Mouse (Mus musculus) CH12.LX (cell line): Measurements from ENCODE around the gene Adamts6. TPM values are rescaled to one million over a fixed set of nuclear protein-coding genes. Genes with fewer than 3 reads are reported as not detected.

ENCODE experiments used
- DNase-seq: peaks from one replicate; pipeline ENCODE4 v3.0.0-alpha.2; 2013; ENCODE audit errors: extremely low read depth
- H3K27ac ChIP-seq: 2 replicates; pipeline ENCODE4 v1.5.1; 2012; ENCODE audit warnings: low read depth, mild to moderate bottlenecking, control low read depth, moderate library complexity; ENCODE audit not compliant: insufficient read depth
- H3K27me3 ChIP-seq: replicated peaks from 2 replicates; pipeline ENCODE3; 2012; ENCODE audit warnings: inconsistent platforms
- H3K36me3 ChIP-seq, 2 experiments: replicated peaks in 1 of 2; 2 replicates each; pipeline versions ENCODE3 to v1.6.1; 2012; ENCODE audit warnings: inconsistent platforms in 1 of 2, low read length in 1 of 2, mild to moderate bottlenecking in 1 of 2, mixed read lengths in 1 of 2, moderate library complexity in 1 of 2; ENCODE audit not compliant: control insufficient read depth in 1 of 2, insufficient read depth in 1 of 2
- H3K4me1 ChIP-seq, 2 experiments: 2 replicates each; pipeline ENCODE4 v1.6.1; 2012; ENCODE audit warnings: inconsistent platforms in 1 of 2, moderate library complexity in 1 of 2; ENCODE audit not compliant: insufficient read depth in 2 of 2, control insufficient read depth in 1 of 2
- H3K4me2 ChIP-seq: 2 replicates; pipeline ENCODE4 v1.6.1; 2012; ENCODE audit warnings: low read depth, mild to moderate bottlenecking, control low read depth; ENCODE audit not compliant: poor library complexity, insufficient read depth, severe bottlenecking
- H3K4me3 ChIP-seq, 3 experiments: fragments of 150-350 bp in 1 of 3; sonication (generic) in 1 of 3; replicated peaks in 1 of 3; 2 replicates each; pipeline versions ENCODE3 to v1.5.1; 2011 to 2012; ENCODE audit warnings: low read depth in 2 of 3, low read length in 2 of 3, mild to moderate bottlenecking in 2 of 3, moderate library complexity in 2 of 3, control low read depth in 1 of 3, improper control_type of control experiment in 1 of 3, inconsistent platforms in 1 of 3, mixed read lengths in 1 of 3; ENCODE audit not compliant: poor library complexity in 1 of 3
- H3K79me2 ChIP-seq: replicated peaks from 2 replicates; pipeline ENCODE4 v1.6.1; 2012; ENCODE audit warnings: mild to moderate bottlenecking, moderate library complexity; ENCODE audit not compliant: control insufficient read depth, poor library complexity, insufficient read depth, severe bottlenecking; ENCODE audit errors: extremely low read depth
- H3K9ac ChIP-seq: 2 replicates; pipeline ENCODE4 v1.6.1; 2012; ENCODE audit warnings: low read depth, mild to moderate bottlenecking, control low read depth, moderate library complexity; ENCODE audit not compliant: insufficient read depth
- H3K9me3 ChIP-seq: replicated peaks from 2 replicates; pipeline ENCODE3; 2012; ENCODE audit warnings: low read length, inconsistent platforms, mixed read lengths
- BHLHE40 ChIP-seq: IDR thresholded peaks from 2 replicates; pipeline ENCODE4 v1.6.1; 2011; ENCODE audit warnings: mild to moderate bottlenecking, low read depth, low read length, improper control_type of control experiment
- CHD2 ChIP-seq: IDR thresholded peaks from 2 replicates; pipeline ENCODE4 v1.6.1; 2011; ENCODE audit warnings: low read length, improper control_type of control experiment
- E2F4 ChIP-seq: IDR thresholded peaks from 2 replicates; pipeline ENCODE4 v1.6.1; 2011; ENCODE audit warnings: low read depth, low read length, improper control_type of control experiment; ENCODE audit not compliant: insufficient replicate concordance
- ELF1 ChIP-seq: IDR thresholded peaks from 2 replicates; pipeline ENCODE4 v1.6.1; 2014; ENCODE audit warnings: low read depth, mild to moderate bottlenecking, inconsistent platforms, low read length, improper control_type of control experiment
- EP300 ChIP-seq: IDR thresholded peaks from 2 replicates; pipeline ENCODE4 v1.6.1; 2011; ENCODE audit warnings: low read length, improper control_type of control experiment
- GABPA ChIP-seq: IDR thresholded peaks from 2 replicates; pipeline ENCODE4 v1.6.1; 2012; ENCODE audit warnings: low read depth, low read length, improper control_type of control experiment, inconsistent platforms; ENCODE audit not compliant: insufficient replicate concordance
- IRF4 ChIP-seq: IDR thresholded peaks from 2 replicates; pipeline ENCODE4 v1.6.1; 2014; ENCODE audit warnings: low read depth, mild to moderate bottlenecking, inconsistent platforms, low read length, improper control_type of control experiment
- JUND ChIP-seq: conservative IDR thresholded peaks from 2 replicates; pipeline ENCODE4 v1.6.1; 2011; ENCODE audit warnings: low read depth, low read length, improper control_type of control experiment
- KAT2A ChIP-seq: IDR thresholded peaks from 2 replicates; pipeline ENCODE4 v1.6.1; 2012; ENCODE audit warnings: low read length, improper control_type of control experiment, inconsistent platforms; ENCODE audit not compliant: insufficient replicate concordance
- MAFK ChIP-seq: IDR thresholded peaks from 2 replicates; pipeline ENCODE4 v1.6.1; 2011; ENCODE audit warnings: low read length, improper control_type of control experiment; ENCODE audit not compliant: insufficient replicate concordance
- MAZ ChIP-seq: IDR thresholded peaks from 2 replicates; pipeline ENCODE4 v1.6.1; 2012; ENCODE audit warnings: low read depth, mild to moderate bottlenecking, inconsistent platforms, low read length, improper control_type of control experiment, moderate library complexity
- MEF2A ChIP-seq: IDR thresholded peaks from 2 replicates; pipeline ENCODE4 v1.6.1; 2014; ENCODE audit warnings: low read depth, mild to moderate bottlenecking, inconsistent platforms, low read length, improper control_type of control experiment, borderline replicate concordance
- NELFE ChIP-seq: IDR thresholded peaks from 2 replicates; pipeline ENCODE4 v1.6.1; 2011; ENCODE audit warnings: low read depth, low read length, improper control_type of control experiment
- NRF1 ChIP-seq: IDR thresholded peaks from 2 replicates; pipeline ENCODE4 v1.6.1; 2014; ENCODE audit warnings: low read depth, mild to moderate bottlenecking, inconsistent platforms, low read length, improper control_type of control experiment, moderate library complexity
- PAX5 ChIP-seq: IDR thresholded peaks from 2 replicates; pipeline ENCODE4 v1.6.1; 2012; ENCODE audit warnings: low read length, inconsistent platforms, mixed read lengths
- POLR2A ChIP-seq: IDR thresholded peaks from 2 replicates; pipeline ENCODE4 v1.6.1; 2011; ENCODE audit warnings: low read depth, mild to moderate bottlenecking, improper control_type of control experiment, low read length
- RAD21 ChIP-seq: IDR thresholded peaks from 2 replicates; pipeline ENCODE4 v1.6.1; 2011; ENCODE audit warnings: low read depth, mild to moderate bottlenecking, low read length, improper control_type of control experiment, moderate library complexity
- SIN3A ChIP-seq: IDR thresholded peaks from 2 replicates; pipeline ENCODE4 v1.6.1; 2012; ENCODE audit warnings: low read length, improper control_type of control experiment, inconsistent platforms
- USF1 ChIP-seq: IDR thresholded peaks from 2 replicates; pipeline ENCODE4 v1.6.1; 2014; ENCODE audit warnings: low read depth, mild to moderate bottlenecking, inconsistent platforms, low read length, improper control_type of control experiment
- ZC3H11A ChIP-seq: IDR thresholded peaks from 2 replicates; pipeline ENCODE4 v1.6.1; 2012; ENCODE audit warnings: low read depth, mild to moderate bottlenecking, inconsistent platforms, low read length, improper control_type of control experiment
- dilution Hi-C: fragments of 300-500 bp; cut with MboI; formaldehyde crosslinking; loops from 2 replicates; pipeline ENCODE4 v1.14.3; 2020; ENCODE audit warnings: low sequenced_read_pairs; ENCODE audit not compliant: extremely low pct_unique_long_range_greater_than_20kb, extremely low pct_ligation_motif_present
- in situ Hi-C: fragments of 300-500 bp; cut with MboI; formaldehyde crosslinking; loops from 3 replicates; pipeline ENCODE4 v1.14.3; 2019; ENCODE audit warnings: low sequenced_read_pairs, low pct_ligation_motif_present, low pct_unique_long_range_greater_than_20kb, mixed read lengths
- polyA plus RNA-seq: library from polyadenylated mRNA; unstranded; fragments of >175 nt; gene quantifications from 2 replicates; pipeline ENCODE4 v1.2.1, GENCODE M21; 2012; ENCODE audit warnings: low read depth; ENCODE audit not compliant: insufficient read length
- total RNA-seq, 2 experiments: library from RNA; depleted of rRNA; stranded (reverse); fragments of 300-350 nt in 1 of 2; fragments of >200 nt in 1 of 2; gene quantifications; 2 replicates each; pipeline ENCODE4 v1.2.3; 2012 to 2014

The Adamts6 gene
- total and polyA plus RNA-seq, 3 experiments: 0.34 to 1.1 (median 0.72) TPM

- Histone ChIP-seq H3K4me2 (no peak overlapping the region), H3K9me3 (no peaks in the 10 kb centered on the region), H3K4me1 (no peaks in the 10 kb centered on the region)
- in situ Hi-C loops: no loop called here
- no peak for TF ChIP-seq JUND
- TF ChIP-seq NRF1: no peak
- no peak for TF ChIP-seq CHD2
- TF ChIP-seq EP300: no peak
- TF ChIP-seq NELFE: no peak
- TF ChIP-seq E2F4: no peak
- no peak for TF ChIP-seq POLR2A
- TF ChIP-seq USF1: no peak
- no peak for TF ChIP-seq ZC3H11A
- no peak for TF ChIP-seq PAX5
- no peak for TF ChIP-seq IRF4
- no peak for TF ChIP-seq MEF2A
- no peak for TF ChIP-seq KAT2A
- TF ChIP-seq, all 38 proteins: peak for 0
- dilution Hi-C loops: no loop called here
- no peaks in the 10 kb centered on the region for H3K27me3 ChIP-seq
- no peak overlapping the region for H3K4me3 ChIP-seq
- no peak overlapping the region for H3K27ac ChIP-seq
- H3K36me3 ChIP-seq: no peaks in the 10 kb centered on the region
- no peak overlapping the region for H3K9ac ChIP-seq
- no peak for DNase-seq
- no peaks in the 10 kb centered on the region for H3K79me2 ChIP-seq
Observed at GRCm38 (mm10) chr13:104509561-104510493, 222.2 kb downstream of the Adamts6 start.

- H3K4me3 ChIP-seq: no peak overlapping the region
- dilution Hi-C loops: no loop called here
- in situ Hi-C loops: no loop called here
- H3K36me3 ChIP-seq: no peaks in the 10 kb centered on the region
- H3K4me2 ChIP-seq: no peak overlapping the region
- no peak for DNase-seq
- H3K79me2 ChIP-seq: no peaks in the 10 kb centered on the region
- no peaks in the 10 kb centered on the region for H3K27me3 ChIP-seq
- H3K27ac ChIP-seq: no peak overlapping the region
- no peak overlapping the region for H3K9ac ChIP-seq
- no peaks in the 10 kb centered on the region for H3K4me1 ChIP-seq
- no peak for TF ChIP-seq RAD21
- TF ChIP-seq MAZ: no peak
- no peak for TF ChIP-seq CHD2
- no peak for TF ChIP-seq ELF1
- TF ChIP-seq MAFK: no peak
- no peak for TF ChIP-seq GABPA
- TF ChIP-seq SIN3A: no peak
- TF ChIP-seq BHLHE40: no peak
- TF ChIP-seq USF1: no peak
- no peaks in the 10 kb centered on the region for H3K9me3 ChIP-seq
Observed at GRCm38 (mm10) chr13:104510766-104511165, 223.1 kb downstream of the Adamts6 start.
